Mouse (Mus musculus) liver, postnatal 0 days (tissue): ENCODE data around the gene Ubn1. TPM values are rescaled to one million over a fixed set of nuclear protein-coding genes. Genes with fewer than 3 reads are reported as not detected.

Experiments used
- ATAC-seq: fragments of 200-750 bp; cut with Nextera tagmentation; 2 replicates; pipeline ENCODE4 v1.8.0; 2017; ENCODE audit warnings: mild to moderate bottlenecking, moderate library complexity
- DNase-seq: peaks from one replicate; pipeline ENCODE4 v3.0.0-alpha.2; 2016
- H3K27ac ChIP-seq: fragments of 300-500 bp; sonication (generic); 2 replicates; pipeline ENCODE4 v1.5.1; 2014; ENCODE audit warnings: antibody characterized with exemption, moderate library complexity, mild to moderate bottlenecking, low read depth
- H3K27me3 ChIP-seq: fragments of 300-500 bp; sonication (generic); 2 replicates; pipeline ENCODE4 v1.6.1; 2014; ENCODE audit warnings: low read length, control low read depth, mixed read lengths; ENCODE audit not compliant: insufficient read depth
- H3K36me3 ChIP-seq: fragments of 300-500 bp; sonication (generic); replicated peaks from 2 replicates; pipeline ENCODE4 v1.6.1; 2014; ENCODE audit warnings: mild to moderate bottlenecking, control low read depth, low read length, moderate library complexity, mixed read lengths; ENCODE audit not compliant: insufficient read depth
- H3K4me1 ChIP-seq: fragments of 300-500 bp; sonication (generic); 2 replicates; pipeline ENCODE4 v1.6.1; 2014; ENCODE audit warnings: antibody characterized with exemption, mild to moderate bottlenecking, control low read depth; ENCODE audit not compliant: insufficient read depth
- H3K4me2 ChIP-seq: fragments of 300-500 bp; sonication (generic); 2 replicates; pipeline ENCODE4 v1.6.1; 2014; ENCODE audit warnings: low read depth, mild to moderate bottlenecking, low read length, moderate library complexity, mixed read lengths
- H3K4me3 ChIP-seq: fragments of 300-500 bp; sonication (generic); 2 replicates; pipeline ENCODE4 v1.5.1; 2014; ENCODE audit warnings: low read depth, low read length
- H3K9ac ChIP-seq: fragments of 300-500 bp; sonication (generic); replicated peaks from 2 replicates; pipeline ENCODE4 v1.6.1; 2014; ENCODE audit warnings: mild to moderate bottlenecking, moderate library complexity
- H3K9me3 ChIP-seq: fragments of 300-500 bp; sonication (generic); 2 replicates; pipeline ENCODE4 v1.6.1; 2016; ENCODE audit warnings: mild to moderate bottlenecking, control low read depth, low read length, mixed read lengths
- CTCF ChIP-seq: sonication (generic); IDR thresholded peaks from 2 replicates; pipeline ENCODE4 v1.5.1; 2016; ENCODE audit warnings: antibody characterized with exemption, low read depth
- EP300 ChIP-seq: IDR thresholded peaks from 2 replicates; pipeline ENCODE4 v1.6.1; 2016; ENCODE audit warnings: antibody characterized with exemption, low read depth, mild to moderate bottlenecking
- WGBS: fragments of 180-500 bp; shearing (Covaris S2); extraction: QIAGEN DNeasy Blood & Tissue Kit; methylation state at CpG from one replicate; pipeline ENCODE4 v1.1.7; 2014; ENCODE audit not compliant: insufficient replicate concordance; 5-methylcytosine and 5-hydroxymethylcytosine counted together
- polyA plus RNA-seq: library from polyadenylated mRNA; unstranded; fragments of >200 nt; fragmentation: Nextera tagmentation; extraction: Ambion mirVana; gene quantifications from 2 replicates; pipeline ENCODE4 v1.2.1, GENCODE M21; 2015

The Ubn1 gene
- polyA plus RNA-seq, 1 experiment from 2014 or later = 6.4 TPM

- no peak for DNase-seq
- no peak overlapping the region for H3K9ac ChIP-seq
- TF ChIP-seq CTCF (no peak), EP300 (no peak)
- no peak overlapping the region for H3K4me3 ChIP-seq
- ATAC-seq = no peak
- WGBS = 70% methylated on average over 5 of the region's 5 CpGs
- H3K9me3 ChIP-seq = no peaks in the 10 kb centered on the region
- no peak overlapping the region for H3K27ac ChIP-seq
- peaks cover under 1% of the 10 kb centered on the region; the same call in 1 of the 2 replicates for H3K36me3 ChIP-seq
- no peaks in the 10 kb centered on the region for H3K4me1 ChIP-seq
- no peak overlapping the region for H3K4me2 ChIP-seq
- no peaks in the 10 kb centered on the region for H3K27me3 ChIP-seq
Observed at GRCm38 (mm10) chr16:5093285-5093684, 43.4 kb downstream of the Ubn1 start.

DNA sequence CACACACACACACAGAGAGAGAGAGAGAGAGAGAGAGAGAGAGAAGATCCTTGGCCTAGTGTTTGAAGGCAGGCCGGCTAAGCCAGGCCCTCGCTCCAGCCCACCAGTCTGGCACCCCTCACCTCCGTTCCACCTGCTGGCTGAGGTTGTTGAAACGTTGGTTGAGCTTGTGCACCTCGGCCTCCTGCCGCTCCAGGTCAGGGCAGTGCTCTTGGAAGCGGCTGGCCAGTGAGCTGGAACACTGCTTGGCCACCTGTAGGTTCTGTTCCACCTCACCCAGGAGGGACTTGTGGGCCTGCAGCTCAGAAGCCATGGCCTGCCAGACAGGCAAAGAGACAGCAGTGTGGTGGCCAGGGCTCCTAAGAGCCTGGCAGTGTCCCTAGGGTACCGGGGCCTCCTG, 46.6 kb downstream of the Ubn1 start:
- 90% methylated on average over 8 of the region's 8 CpGs for WGBS

DNA sequence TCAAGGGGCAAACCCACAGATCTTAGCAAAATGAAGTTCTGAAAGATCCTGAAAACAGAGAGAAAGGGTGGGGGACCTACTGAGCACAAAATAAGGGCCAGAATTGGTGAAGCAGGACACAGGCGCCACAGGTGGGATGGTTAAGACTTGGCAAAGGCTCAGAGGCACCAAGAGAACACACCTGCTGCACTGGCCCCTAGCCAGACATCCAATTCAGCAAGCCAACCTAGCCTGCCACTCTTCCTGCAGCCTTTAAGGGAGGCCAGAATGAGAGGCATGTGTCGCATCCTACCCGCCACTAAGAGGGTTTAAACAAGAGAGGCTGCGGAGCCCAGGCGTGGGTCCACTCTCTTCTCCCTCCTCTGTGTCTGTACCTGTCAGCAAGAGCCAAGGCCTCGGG, 51.1 kb downstream of the Ubn1 start:
- TF ChIP-seq CTCF (no peak), EP300 (no peak)
- Histone ChIP-seq H3K4me3 (no peak overlapping the region), H3K4me1 (no peaks in the 10 kb centered on the region), H3K36me3 (no peaks in the 10 kb centered on the region), H3K4me2 (no peak overlapping the region), H3K9me3 (no peaks in the 10 kb centered on the region), H3K27ac (no peak overlapping the region), H3K9ac (no peak overlapping the region), H3K27me3 (no peaks in the 10 kb centered on the region)
- 61% methylated on average over 6 of the region's 6 CpGs for WGBS
- no peak for DNase-seq
- ATAC-seq = no peak

More for the DNA sequence above, 46.6 kb downstream of the Ubn1 start:
- no peak overlapping the region for H3K4me2 ChIP-seq
- H3K4me3 ChIP-seq = no peak overlapping the region
- no peaks in the 10 kb centered on the region for H3K9me3 ChIP-seq
- H3K9ac ChIP-seq = no peak overlapping the region
- TF ChIP-seq CTCF (no peak), EP300 (no peak)
- ATAC-seq (no peak), DNase-seq (no peak)
- no peaks in the 10 kb centered on the region for H3K36me3 ChIP-seq
- no peaks in the 10 kb centered on the region for H3K27me3 ChIP-seq
- no peaks in the 10 kb centered on the region for H3K4me1 ChIP-seq
- no peak overlapping the region for H3K27ac ChIP-seq

DNA sequence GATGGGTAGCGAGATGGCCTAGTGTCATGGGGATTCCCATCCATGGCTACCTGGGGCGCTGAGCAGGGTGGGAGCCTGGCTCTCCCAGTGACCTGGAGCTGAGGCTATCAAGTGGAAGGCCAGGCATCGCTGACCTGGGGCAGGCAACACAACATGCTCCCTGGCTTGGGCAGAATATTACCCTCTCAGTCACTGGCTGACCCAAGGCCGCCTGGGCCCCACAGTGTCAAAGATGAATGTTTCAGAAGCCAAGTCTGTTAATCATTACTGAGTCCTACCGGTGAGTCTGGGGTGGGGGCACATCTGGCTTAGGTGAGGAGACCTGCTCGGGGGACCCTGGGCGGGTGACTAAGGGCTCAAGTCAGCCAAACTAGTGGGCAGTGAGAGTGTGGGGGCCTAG, 60.0 kb downstream of the Ubn1 start:
- H3K36me3 ChIP-seq = no peaks in the 10 kb centered on the region
- TF ChIP-seq EP300 (no peak), CTCF (no peak)
- peak overlapping the region; percentile 22; the same call in 1 of the 2 replicates for H3K4me2 ChIP-seq
- peaks cover 6% of the 10 kb centered on the region; the same call in 1 of the 2 replicates for H3K4me1 ChIP-seq
- peak overlapping the region; percentile 11; the same call in 1 of the 2 replicates for H3K27ac ChIP-seq
- no peaks in the 10 kb centered on the region for H3K27me3 ChIP-seq
- no peak overlapping the region for H3K4me3 ChIP-seq
- ATAC-seq = peak; percentile 78
- no peak overlapping the region for H3K9ac ChIP-seq
- 58% methylated on average over 7 of the region's 7 CpGs for WGBS
- H3K9me3 ChIP-seq = no peaks in the 10 kb centered on the region
- peak; percentile 49 for DNase-seq

DNA sequence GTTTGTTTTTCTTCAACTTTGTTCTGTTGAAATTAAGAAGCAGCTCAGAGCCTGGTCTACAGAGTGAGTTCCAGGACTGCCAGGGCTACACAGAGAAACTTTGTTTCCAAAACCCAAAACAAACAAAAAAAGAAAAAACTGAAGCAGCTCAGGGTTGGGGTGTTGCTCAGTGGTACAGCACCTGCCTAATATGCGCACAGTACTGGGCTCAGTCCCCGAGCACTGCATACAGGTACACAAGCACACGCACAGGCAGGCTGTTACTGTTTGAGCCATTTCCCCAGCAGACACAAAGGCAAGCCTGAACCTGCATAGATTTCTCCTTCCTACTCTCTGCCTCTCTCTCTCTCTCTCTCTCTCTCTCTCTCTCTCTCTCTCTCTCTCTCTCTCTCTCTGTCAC, 61.2 kb downstream of the Ubn1 start:
- no peak for ATAC-seq
- WGBS = 64% methylated on average over 3 of the region's 3 CpGs
- H3K4me1 ChIP-seq = peaks cover 6% of the 10 kb centered on the region; the same call in 1 of the 2 replicates

GRCm38 (mm10) chr16:5113002-5113550, 63.2 kb downstream of the Ubn1 start:
- no peak for ATAC-seq
- WGBS = 63% methylated on average over 4 of the region's 4 CpGs

More for the DNA sequence above, 61.2 kb downstream of the Ubn1 start:
- H3K9me3 ChIP-seq = no peaks in the 10 kb centered on the region
- DNase-seq = no peak
- H3K4me2 ChIP-seq = no peak overlapping the region
- no peak for TF ChIP-seq EP300
- TF ChIP-seq CTCF = no peak
- no peaks in the 10 kb centered on the region for H3K27me3 ChIP-seq
- no peak overlapping the region for H3K9ac ChIP-seq
- no peaks in the 10 kb centered on the region for H3K36me3 ChIP-seq
- H3K27ac ChIP-seq = no peak overlapping the region
- H3K4me3 ChIP-seq = no peak overlapping the region

More at GRCm38 (mm10) chr16:5113002-5113550, 63.2 kb downstream of the Ubn1 start:
- Histone ChIP-seq H3K4me2 (no peak overlapping the region), H3K4me3 (no peak overlapping the region), H3K36me3 (no peaks in the 10 kb centered on the region), H3K27ac (no peak overlapping the region), H3K27me3 (no peaks in the 10 kb centered on the region), H3K4me1 (peaks cover 6% of the 10 kb centered on the region; the same call in 1 of the 2 replicates), H3K9ac (no peak overlapping the region), H3K9me3 (no peaks in the 10 kb centered on the region)
- DNase-seq = no peak
- TF ChIP-seq CTCF (no peak), EP300 (no peak)
